Mouse (Mus musculus): ENCODE measurements around the gene Med21. TPM values are rescaled to one million over a fixed set of nuclear protein-coding genes. Genes with fewer than 3 reads are reported as not detected.

Gene Med21
- polyA plus RNA-seq, 1 experiment from 2014 or later: 97.2 TPM

DNA sequence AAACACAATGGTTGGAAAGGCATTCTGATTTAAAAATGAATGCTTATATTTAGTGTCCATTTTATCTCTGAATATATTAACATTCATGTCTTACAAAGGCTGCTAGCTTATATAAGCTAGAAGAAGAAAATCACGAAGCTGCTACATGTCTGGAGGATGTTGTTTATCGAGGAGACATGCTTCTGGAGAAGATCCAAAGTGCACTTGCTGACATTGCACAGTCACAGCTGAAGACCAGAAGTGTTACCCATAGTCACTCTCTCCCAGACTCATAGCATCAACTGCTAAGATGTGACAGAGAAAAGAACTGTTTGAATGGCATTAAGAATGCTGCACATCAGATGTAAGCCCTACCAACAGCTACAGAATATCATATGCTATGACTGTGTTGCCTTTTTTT lies 7.7 kb downstream of the Med21 start:
- H3K9me3 ChIP-seq (ENCODE audit: control insufficient read depth, low read length): no peaks in the 10 kb centered on the region
- H3K9ac ChIP-seq (ENCODE audit: low read depth, low read length): no peak overlapping the region
- H3K4me1 ChIP-seq (replicated peaks; ENCODE audit: control insufficient read depth, insufficient read depth, low read length): no peaks in the 10 kb centered on the region
- 80% methylated on average over 2 of the region's 2 CpGs for WGBS
- no peaks in the 10 kb centered on the region; the same call in 1 of the 2 replicates for H3K36me3 ChIP-seq (ENCODE audit: control insufficient read depth, insufficient read depth, low read length)
- DNase-seq (ENCODE audit: low spot score) (no peak), ATAC-seq (replicated peaks; ENCODE audit: low FRiP score) (no peak)
- H3K4me3 ChIP-seq (ENCODE audit: low read depth, low read length): no peak overlapping the region
- no peaks in the 10 kb centered on the region for H3K27me3 ChIP-seq (replicated peaks; ENCODE audit: control insufficient read depth, insufficient read depth, low read length)
- H3K27ac ChIP-seq (ENCODE audit: low read depth, low read length): no peak overlapping the region
- H3K4me2 ChIP-seq: no peak overlapping the region

DNA sequence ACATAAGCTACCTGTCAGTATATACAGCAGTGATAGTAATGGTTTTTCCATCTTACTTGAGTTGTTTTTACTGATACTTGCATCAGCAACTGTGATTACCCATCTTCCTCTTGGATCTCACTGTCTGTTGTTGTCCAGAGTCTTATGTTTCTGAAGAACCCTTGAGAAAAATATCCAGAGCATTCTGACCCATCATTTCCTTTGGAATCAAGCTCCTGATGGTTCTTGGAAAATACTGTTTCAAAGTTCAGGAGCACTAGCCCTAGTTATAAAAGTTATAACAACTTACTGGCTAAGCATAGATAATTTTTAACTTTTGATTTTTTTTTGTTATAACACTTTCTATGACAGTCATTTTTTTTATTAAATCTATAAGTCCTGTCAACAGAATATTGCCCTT lies 9.1 kb downstream of the Med21 start:
- ATAC-seq (replicated peaks; ENCODE audit: low FRiP score) (no peak), DNase-seq (ENCODE audit: low spot score) (no peak)
- H3K9me3 ChIP-seq (ENCODE audit: control insufficient read depth, low read length): no peaks in the 10 kb centered on the region
- no peak overlapping the region for H3K4me3 ChIP-seq (ENCODE audit: low read depth, low read length)
- H3K4me1 ChIP-seq (replicated peaks; ENCODE audit: control insufficient read depth, insufficient read depth, low read length): no peaks in the 10 kb centered on the region
- H3K27me3 ChIP-seq (replicated peaks; ENCODE audit: control insufficient read depth, insufficient read depth, low read length): no peaks in the 10 kb centered on the region
- H3K27ac ChIP-seq (ENCODE audit: low read depth, low read length): no peak overlapping the region
- no peaks in the 10 kb centered on the region; the same call in 1 of the 2 replicates for H3K36me3 ChIP-seq (ENCODE audit: control insufficient read depth, insufficient read depth, low read length)
- no peak overlapping the region for H3K9ac ChIP-seq (ENCODE audit: low read depth, low read length)
- H3K4me2 ChIP-seq: no peak overlapping the region

DNA sequence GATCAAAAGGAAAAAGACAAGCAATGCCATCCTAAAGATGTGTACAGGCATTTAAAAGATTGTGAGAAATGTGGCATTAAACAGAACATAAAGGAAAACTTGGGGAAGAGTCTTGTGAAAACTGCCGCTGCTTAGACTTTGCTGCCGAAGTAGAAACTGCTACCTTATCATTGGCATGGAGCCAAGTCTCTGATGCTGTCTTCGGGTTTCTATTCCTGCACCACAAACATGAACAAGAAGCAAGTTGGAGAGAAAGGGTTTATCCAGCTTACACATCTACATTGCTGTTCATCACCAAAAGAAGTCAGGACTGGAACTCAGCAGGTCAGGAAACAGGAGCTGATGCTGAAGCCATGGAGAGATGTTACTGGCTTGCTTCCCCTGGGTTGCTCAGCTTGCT lies 10.8 kb downstream of the Med21 start:
- no peak for DNase-seq (ENCODE audit: low spot score)
- H3K27me3 ChIP-seq (replicated peaks; ENCODE audit: control insufficient read depth, insufficient read depth, low read length): no peaks in the 10 kb centered on the region
- H3K4me3 ChIP-seq (ENCODE audit: low read depth, low read length): no peak overlapping the region
- H3K36me3 ChIP-seq (ENCODE audit: control insufficient read depth, insufficient read depth, low read length): no peaks in the 10 kb centered on the region; the same call in 1 of the 2 replicates
- H3K4me2 ChIP-seq: no peak overlapping the region
- no peak for ATAC-seq (replicated peaks; ENCODE audit: low FRiP score)
- H3K9ac ChIP-seq (ENCODE audit: low read depth, low read length): no peak overlapping the region
- no peak overlapping the region for H3K27ac ChIP-seq (ENCODE audit: low read depth, low read length)
- H3K9me3 ChIP-seq (ENCODE audit: control insufficient read depth, low read length): no peaks in the 10 kb centered on the region
- WGBS: 75% methylated on average over 3 of the region's 3 CpGs
- H3K4me1 ChIP-seq (replicated peaks; ENCODE audit: control insufficient read depth, insufficient read depth, low read length): no peaks in the 10 kb centered on the region

DNA sequence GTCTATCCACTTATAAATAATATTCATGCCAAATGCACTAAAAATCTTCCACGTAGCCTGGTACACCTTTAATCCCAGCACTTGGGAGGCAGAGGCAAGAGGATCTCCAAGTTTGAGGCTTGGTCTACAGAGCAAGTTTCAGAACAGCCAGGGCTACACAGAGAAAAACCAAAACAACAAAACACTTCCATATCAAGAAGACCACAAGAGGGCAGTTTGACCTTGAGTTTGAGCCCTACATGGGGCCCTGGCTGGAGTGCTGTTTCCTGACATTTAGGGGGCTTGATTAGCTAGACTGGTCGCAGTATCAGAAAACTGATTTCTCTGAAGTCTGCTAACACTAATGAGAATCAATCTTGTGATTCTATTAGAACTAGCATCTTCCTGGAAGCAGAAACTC lies 18.2 kb downstream of the Med21 start:
- ATAC-seq (replicated peaks; ENCODE audit: low FRiP score): no peak

DNA sequence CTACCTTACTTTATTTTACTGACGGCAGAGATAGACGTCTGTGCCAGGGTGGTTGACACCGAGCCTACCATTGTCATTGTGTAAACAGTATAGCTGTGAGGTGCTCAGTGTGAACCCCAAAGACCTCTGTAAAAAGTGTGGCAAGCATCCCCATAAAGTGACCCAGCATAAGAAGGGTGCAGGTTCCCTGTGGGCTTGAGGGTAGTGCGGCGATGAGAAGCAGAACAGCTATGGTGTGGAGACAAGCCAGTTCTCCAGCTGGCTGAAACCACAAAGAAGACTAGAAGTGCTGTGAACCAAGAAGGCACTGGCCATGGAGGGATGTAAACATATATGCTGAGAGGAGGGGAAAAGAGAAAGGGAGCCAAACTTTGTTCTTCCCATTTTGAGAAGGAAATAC lies 19.3 kb downstream of the Med21 start:
- Histone ChIP-seq H3K4me2 (no peak overlapping the region), H3K36me3 (ENCODE audit: control insufficient read depth, insufficient read depth, low read length) (no peaks in the 10 kb centered on the region), H3K27me3 (replicated peaks; ENCODE audit: control insufficient read depth, insufficient read depth, low read length) (no peaks in the 10 kb centered on the region), H3K4me3 (ENCODE audit: low read depth, low read length) (no peak overlapping the region), H3K4me1 (replicated peaks; ENCODE audit: control insufficient read depth, insufficient read depth, low read length) (no peaks in the 10 kb centered on the region), H3K9ac (ENCODE audit: low read depth, low read length) (no peak overlapping the region), H3K27ac (ENCODE audit: low read depth, low read length) (no peak overlapping the region), H3K9me3 (ENCODE audit: control insufficient read depth, low read length) (no peaks in the 10 kb centered on the region)
- DNase-seq (ENCODE audit: low spot score): no peak
- WGBS: 68% methylated on average over 5 of the region's 5 CpGs
- no peak for ATAC-seq (replicated peaks; ENCODE audit: low FRiP score)

More for the DNA sequence above, 18.2 kb downstream of the Med21 start:
- Histone ChIP-seq H3K4me3 (ENCODE audit: low read depth, low read length) (no peak overlapping the region), H3K4me1 (replicated peaks; ENCODE audit: control insufficient read depth, insufficient read depth, low read length) (no peaks in the 10 kb centered on the region), H3K4me2 (no peak overlapping the region), H3K9me3 (ENCODE audit: control insufficient read depth, low read length) (no peaks in the 10 kb centered on the region), H3K9ac (ENCODE audit: low read depth, low read length) (no peak overlapping the region), H3K36me3 (ENCODE audit: control insufficient read depth, insufficient read depth, low read length) (no peaks in the 10 kb centered on the region), H3K27me3 (replicated peaks; ENCODE audit: control insufficient read depth, insufficient read depth, low read length) (no peaks in the 10 kb centered on the region), H3K27ac (ENCODE audit: low read depth, low read length) (no peak overlapping the region)
- 59% methylated on average over 2 of the region's 2 CpGs for WGBS
- no peak for DNase-seq (ENCODE audit: low spot score)

DNA sequence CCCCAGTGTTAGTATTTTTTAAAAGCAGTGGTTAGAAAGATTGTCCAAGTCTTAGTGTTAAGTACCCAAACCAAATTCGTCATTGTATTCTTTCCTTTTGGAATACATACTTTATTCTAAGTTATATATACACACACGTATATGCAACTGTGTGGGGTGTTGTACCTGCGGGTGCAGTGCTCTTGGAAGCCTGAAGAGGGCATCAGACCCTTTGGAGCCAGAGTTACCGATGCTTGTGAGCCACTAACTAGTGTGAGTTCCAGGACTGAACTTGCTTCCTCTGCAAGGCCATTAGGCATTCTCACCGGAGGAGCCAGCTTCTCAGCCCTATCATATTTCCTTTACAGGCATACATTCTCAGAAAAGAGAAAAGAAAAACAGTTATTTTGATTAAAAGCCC lies 20.3 kb downstream of the Med21 start:
- 23% methylated on average over 5 of the region's 5 CpGs for WGBS
- H3K27me3 ChIP-seq (replicated peaks; ENCODE audit: control insufficient read depth, insufficient read depth, low read length): no peaks in the 10 kb centered on the region
- H3K4me2 ChIP-seq: no peak overlapping the region
- no peak overlapping the region for H3K9ac ChIP-seq (ENCODE audit: low read depth, low read length)
- H3K36me3 ChIP-seq (ENCODE audit: control insufficient read depth, insufficient read depth, low read length): no peaks in the 10 kb centered on the region
- DNase-seq (ENCODE audit: low spot score): no peak
- no peak for ATAC-seq (replicated peaks; ENCODE audit: low FRiP score)
- H3K9me3 ChIP-seq (ENCODE audit: control insufficient read depth, low read length): no peaks in the 10 kb centered on the region
- H3K4me1 ChIP-seq (replicated peaks; ENCODE audit: control insufficient read depth, insufficient read depth, low read length): no peaks in the 10 kb centered on the region
- no peak overlapping the region for H3K4me3 ChIP-seq (ENCODE audit: low read depth, low read length)
- no peak overlapping the region for H3K27ac ChIP-seq (ENCODE audit: low read depth, low read length)

DNA sequence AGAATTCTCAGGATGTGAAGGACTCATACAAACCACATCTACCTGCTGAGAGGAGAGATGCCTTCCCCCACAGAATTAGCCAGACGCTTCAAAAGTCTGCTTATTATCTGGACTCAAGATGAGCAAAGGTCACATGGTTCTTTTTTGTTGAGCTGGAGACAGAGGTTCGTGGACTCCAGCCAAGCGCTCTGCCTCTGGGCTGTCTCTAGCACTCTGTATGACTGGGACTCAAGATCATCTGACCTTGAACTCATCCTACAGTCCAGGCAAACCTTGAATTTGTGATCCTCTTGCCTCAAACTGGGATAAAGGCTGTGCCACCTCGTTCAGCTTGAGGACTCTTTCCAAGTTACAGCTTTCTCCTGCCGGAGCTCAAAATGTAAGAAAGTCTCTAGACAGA lies 21.8 kb downstream of the Med21 start:
- no peak overlapping the region for H3K27ac ChIP-seq (ENCODE audit: low read depth, low read length)
- H3K27me3 ChIP-seq (replicated peaks; ENCODE audit: control insufficient read depth, insufficient read depth, low read length): no peaks in the 10 kb centered on the region
- no peaks in the 10 kb centered on the region for H3K9me3 ChIP-seq (ENCODE audit: control insufficient read depth, low read length)
- no peak for ATAC-seq (replicated peaks; ENCODE audit: low FRiP score)
- no peaks in the 10 kb centered on the region for H3K4me1 ChIP-seq (replicated peaks; ENCODE audit: control insufficient read depth, insufficient read depth, low read length)
- no peaks in the 10 kb centered on the region for H3K36me3 ChIP-seq (ENCODE audit: control insufficient read depth, insufficient read depth, low read length)
- DNase-seq (ENCODE audit: low spot score): no peak
- H3K9ac ChIP-seq (ENCODE audit: low read depth, low read length): no peak overlapping the region
- H3K4me2 ChIP-seq: no peak overlapping the region
- WGBS: 69% methylated on average over 5 of the region's 5 CpGs
- H3K4me3 ChIP-seq (ENCODE audit: low read depth, low read length): no peak overlapping the region

DNA sequence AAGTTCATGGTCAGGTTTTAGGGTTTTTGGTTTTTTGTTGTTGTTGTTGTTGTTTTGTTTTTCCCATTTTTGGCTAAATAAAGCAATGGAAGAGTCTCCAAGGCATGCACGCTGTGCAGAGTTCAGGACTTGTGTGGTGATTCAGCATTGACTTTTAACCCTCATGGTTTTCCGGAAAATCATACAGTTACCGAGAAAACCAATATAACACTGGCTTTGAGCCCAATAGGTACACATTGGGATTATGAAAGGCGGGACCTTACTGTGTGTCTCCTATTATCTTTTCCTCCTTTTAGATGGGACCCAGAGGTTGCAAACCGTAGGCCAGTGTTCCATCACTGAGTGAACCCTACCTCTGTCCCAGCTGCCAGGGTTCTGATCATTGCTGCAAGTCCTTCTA lies 22.6 kb downstream of the Med21 start:
- ATAC-seq (replicated peaks; ENCODE audit: low FRiP score) (no peak), DNase-seq (ENCODE audit: low spot score) (no peak)
- no peaks in the 10 kb centered on the region for H3K4me1 ChIP-seq (replicated peaks; ENCODE audit: control insufficient read depth, insufficient read depth, low read length)
- no peak overlapping the region for H3K4me3 ChIP-seq (ENCODE audit: low read depth, low read length)
- 89% methylated on average over 5 of the region's 5 CpGs for WGBS
- no peaks in the 10 kb centered on the region for H3K9me3 ChIP-seq (ENCODE audit: control insufficient read depth, low read length)
- no peak overlapping the region for H3K27ac ChIP-seq (ENCODE audit: low read depth, low read length)
- no peaks in the 10 kb centered on the region for H3K36me3 ChIP-seq (ENCODE audit: control insufficient read depth, insufficient read depth, low read length)
- no peaks in the 10 kb centered on the region for H3K27me3 ChIP-seq (replicated peaks; ENCODE audit: control insufficient read depth, insufficient read depth, low read length)
- H3K9ac ChIP-seq (ENCODE audit: low read depth, low read length): no peak overlapping the region
- H3K4me2 ChIP-seq: no peak overlapping the region

DNA sequence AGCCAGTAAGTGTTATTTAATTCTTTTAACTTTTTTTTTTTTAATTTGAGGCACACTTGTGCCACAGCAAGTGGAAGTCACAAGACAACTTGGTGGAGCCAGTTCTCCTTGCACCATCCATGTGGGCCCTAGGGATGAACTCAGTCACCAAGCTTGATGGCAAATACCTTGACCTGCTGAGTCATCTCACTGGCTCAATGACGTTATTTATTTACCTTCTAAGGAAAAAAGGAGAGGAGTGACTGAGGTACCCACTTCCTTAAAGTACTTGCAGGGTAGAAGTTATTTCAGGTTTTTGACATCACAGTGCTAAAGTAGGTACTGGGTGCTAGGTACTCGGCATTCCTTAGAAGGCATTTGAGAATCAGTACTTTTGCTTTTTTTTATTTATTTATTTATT lies 23.1 kb downstream of the Med21 start:
- Histone ChIP-seq H3K4me3 (ENCODE audit: low read depth, low read length) (no peak overlapping the region), H3K4me2 (no peak overlapping the region), H3K27me3 (replicated peaks; ENCODE audit: control insufficient read depth, insufficient read depth, low read length) (no peaks in the 10 kb centered on the region), H3K36me3 (ENCODE audit: control insufficient read depth, insufficient read depth, low read length) (no peaks in the 10 kb centered on the region), H3K27ac (ENCODE audit: low read depth, low read length) (no peak overlapping the region), H3K9ac (ENCODE audit: low read depth, low read length) (no peak overlapping the region), H3K9me3 (ENCODE audit: control insufficient read depth, low read length) (no peaks in the 10 kb centered on the region; the same call in 1 of the 2 replicates), H3K4me1 (replicated peaks; ENCODE audit: control insufficient read depth, insufficient read depth, low read length) (no peaks in the 10 kb centered on the region)
- WGBS: 71% methylated on average over 2 of the region's 2 CpGs
- DNase-seq (ENCODE audit: low spot score) (no peak), ATAC-seq (replicated peaks; ENCODE audit: low FRiP score) (no peak)
